Mouse (Mus musculus): Measurements from ENCODE around the gene Eif2b4.

GRCm38 (mm10) chr5:31197072-31197471 is 3.8 kb upstream of the Eif2b4 start:
- TF ChIP-seq CTCF (conservative IDR thresholded peaks at IDR 0.05; ENCODE audit: low read length): no peak
- TF ChIP-seq NANOG (IDR thresholded peaks at IDR 0.05; ENCODE audit: borderline replicate concordance, low read length): no peak
- no peak for TF ChIP-seq POU5F1 (IDR thresholded peaks at IDR 0.05; ENCODE audit: borderline replicate concordance, low read length)
